Mouse (Mus musculus): ENCODE results near the gene Dock1.

Dock1 gene

DNA sequence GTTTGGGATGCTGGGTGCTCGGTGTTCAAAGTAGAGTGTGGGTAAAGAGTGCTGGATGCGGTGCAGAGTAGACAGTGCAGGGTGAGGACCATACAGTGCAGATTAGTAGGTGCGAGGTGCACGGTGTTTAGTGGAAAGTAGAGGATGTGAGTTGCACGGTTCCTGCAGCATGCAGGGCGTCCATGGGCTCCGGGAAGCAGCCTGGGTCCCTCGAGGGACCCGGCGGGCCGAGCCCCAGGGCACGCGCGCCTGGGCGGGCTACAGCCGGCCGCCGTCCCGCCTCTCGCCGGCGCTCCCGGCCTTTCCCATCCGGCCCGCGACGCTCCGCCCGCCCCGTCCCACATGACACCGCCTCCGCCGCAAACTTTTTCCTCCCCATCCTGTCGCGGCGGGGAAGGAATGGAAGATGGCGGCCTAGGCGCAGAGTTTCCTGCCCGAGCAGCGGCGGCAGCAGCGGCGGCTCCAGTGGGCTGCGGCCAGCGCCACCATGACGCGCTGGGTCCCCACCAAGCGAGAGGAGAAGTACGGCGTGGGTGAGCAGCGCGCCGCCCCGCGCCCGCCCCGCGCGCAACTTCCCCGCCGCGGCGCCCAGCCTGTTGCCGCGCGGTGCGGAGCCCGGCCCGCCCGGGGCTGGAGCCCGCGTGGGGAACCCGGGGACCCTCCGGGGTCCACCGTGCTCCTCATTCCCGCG is at the start of gene Dock1:
Dock1 (plus strand) TSS at position 343 of the 691 bp plus-strand sequence.
- DNase-seq (ENCODE audit: low read depth, low spot score), result no peak

DNA sequence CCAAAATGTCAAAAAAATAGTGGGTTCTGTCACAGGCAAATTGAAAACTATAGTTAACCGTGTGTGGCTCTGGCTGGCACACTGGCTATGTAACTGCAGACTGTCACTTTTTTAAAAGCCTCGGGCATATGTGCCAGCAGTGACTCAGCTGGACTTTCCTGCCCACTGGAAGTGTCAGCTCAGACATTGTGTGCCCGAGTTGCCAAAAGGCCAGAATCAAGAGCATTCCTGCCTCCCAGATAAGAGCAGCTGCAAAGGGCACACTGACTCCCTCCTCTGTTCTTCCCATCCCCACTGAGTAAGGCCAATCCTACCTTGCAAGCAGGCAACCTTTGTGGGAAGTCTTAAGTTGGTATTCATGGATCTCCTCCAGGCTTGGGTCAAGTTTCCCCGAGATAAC is 42.5 kb upstream of the Dock1 start:
- no peak for DNase-seq (ENCODE audit: low read depth, low spot score)

DNA sequence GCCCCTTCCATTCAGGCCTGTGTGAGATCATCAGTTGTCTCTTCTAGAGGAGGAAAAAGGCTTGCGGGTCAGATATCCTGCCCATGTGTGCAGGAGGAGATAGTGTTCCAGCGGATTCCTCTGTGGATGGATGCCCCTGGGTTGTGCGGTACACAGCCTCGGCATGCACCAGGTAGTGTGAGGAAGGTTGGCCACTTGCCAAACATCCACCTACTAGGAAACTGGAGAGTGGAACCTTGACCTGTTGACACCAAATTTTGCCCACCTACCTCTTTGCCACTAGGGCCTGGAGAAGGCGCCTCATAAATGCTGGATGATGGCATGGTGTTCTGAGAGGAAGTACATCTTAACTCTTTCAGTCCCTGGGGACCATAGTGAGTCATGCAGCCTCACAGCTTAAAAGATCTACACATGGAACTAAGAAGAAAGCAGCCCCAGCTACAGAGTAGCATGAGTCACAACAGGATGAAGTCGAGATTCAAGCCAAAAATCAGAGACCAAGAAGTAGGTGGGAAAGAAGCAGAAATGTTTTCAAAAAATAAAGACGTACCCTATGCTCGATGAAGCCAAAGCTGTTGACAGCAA is 20.1 kb upstream of the Dock1 start:
- peak; percentile 19 for DNase-seq (ENCODE audit: low read depth, low spot score)

DNA sequence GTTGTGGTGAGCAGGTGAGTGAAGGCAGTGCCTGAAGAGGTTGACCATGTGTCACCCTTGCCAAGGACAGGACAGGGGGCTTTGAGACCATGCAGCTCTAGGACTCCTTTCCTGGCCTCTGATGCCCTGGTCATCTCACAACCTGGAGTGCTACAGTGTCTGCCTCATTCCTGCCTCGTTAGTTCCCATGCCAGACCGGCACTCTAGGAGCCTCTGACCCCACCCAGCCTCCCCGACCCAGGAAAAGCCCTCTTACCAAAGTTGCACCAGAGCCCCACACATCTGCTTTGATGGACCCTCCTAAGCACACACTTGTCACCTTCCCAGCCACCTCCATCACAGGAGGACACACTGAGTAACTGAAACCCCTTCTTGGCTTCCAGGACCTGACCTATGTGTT is 19.4 kb upstream of the Dock1 start:
- no peak for DNase-seq (ENCODE audit: low read depth, low spot score)

DNA sequence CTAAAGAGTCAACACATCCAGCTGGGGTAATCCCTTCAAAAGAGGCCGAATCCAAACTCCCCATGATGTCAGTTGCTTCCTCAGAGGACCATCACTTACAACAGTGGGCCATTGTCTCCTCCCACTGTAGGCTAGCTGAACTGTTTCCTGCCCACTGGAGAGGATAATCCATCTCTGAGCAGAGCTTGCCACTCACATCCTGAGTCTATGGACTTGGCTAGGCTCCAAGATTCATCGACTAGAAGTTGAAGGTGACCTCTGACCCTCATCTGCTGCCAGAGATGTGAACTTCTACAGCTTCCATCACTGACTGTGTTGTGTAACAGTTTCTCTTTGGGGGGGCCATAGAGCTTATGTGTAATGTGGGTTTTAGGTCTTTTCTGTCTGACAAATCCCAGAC is 7.2 kb upstream of the Dock1 start:
- no peak for DNase-seq (ENCODE audit: low read depth, low spot score)

DNA sequence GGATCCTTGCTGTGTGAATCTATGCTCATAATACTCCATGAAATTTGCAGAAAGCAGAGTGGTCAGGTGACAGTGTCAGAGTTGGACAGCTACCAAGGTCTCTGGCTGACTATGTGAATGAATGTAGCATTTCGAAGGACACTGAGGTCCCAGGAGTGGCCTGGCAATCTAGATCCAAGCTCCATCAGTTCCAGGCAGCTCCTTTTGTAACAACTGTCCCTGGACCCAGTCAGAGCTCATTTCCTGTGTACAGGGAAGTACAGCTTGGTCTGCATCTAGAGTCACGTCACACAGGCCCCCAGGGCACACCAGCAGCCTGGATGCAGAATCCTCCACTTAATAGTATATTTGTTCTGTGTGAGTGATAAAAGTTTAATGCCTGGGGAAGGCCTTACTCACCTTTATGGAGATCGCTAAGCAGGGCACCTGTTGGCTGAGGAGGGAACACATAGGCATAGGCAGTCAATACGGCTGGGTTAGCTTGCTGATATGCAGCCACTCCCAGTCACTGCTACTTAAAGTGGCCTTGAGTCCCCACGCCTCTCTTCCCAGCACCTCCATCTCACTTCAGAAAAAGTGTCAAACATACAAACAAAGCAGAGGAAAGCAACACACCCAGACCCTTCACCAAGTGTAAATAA is 4.7 kb upstream of the Dock1 start:
- no peak for DNase-seq (ENCODE audit: low read depth, low spot score)

DNA sequence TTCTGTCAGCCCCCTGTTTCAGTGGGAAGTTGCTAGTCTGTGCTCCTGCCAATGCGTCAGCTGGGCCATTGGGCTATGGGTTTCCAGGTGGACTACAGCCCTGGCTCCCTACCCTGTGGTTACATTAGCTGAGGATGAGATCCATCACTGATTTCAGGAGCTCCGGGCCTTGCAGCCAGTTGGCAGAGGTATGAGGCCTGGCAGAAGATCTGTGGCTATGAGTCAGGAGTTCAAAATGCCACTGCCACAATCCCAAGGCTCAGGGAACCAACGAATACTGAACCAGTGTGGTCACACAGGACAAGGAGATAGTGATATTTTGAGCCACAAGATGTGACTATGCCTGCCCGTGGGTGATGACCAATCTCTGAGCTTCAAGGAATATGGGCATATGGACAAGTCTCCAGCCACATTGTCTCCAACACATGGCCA is 3.2 kb upstream of the Dock1 start:
- no peak for DNase-seq (ENCODE audit: low read depth, low spot score)

DNA sequence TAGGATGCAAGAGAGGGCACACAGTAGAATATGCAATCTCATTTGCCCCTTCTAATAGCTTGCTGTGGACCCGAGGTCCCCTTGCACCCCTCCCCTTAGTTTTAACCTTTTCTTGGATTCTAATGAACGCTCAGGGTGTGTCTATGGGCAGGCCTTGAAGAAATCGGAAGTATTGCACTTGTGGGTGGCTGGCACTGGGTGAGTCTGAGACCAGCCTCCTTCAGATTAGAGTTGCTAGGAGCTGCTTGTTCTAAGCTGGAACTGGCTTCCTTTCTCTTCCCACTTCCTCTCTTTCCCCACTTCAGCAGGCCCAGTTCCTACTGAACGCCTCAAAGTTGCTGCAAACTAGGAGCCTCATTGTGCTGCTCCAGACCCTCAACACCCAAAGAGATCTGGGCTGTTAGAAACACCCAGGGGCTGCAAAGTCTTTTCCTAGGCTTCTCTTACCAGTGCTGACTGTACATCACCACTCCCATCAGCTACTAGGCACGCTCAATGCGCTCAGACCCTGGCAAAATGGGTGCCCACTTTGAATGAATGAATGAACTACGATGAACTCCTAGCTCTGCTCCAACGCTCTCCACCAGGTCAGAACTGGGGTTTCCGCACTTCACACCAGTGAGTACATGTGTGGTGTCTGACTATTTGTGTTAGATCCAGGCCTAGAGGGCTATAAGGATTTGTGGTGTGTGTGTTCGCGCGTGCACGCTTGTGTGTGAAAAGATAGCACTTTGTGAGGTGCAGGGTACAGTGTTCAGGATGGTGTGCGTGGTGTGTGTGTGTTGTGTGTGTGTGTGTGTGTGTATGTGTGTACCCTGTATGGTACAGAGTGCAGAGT is 761 bp upstream of the Dock1 start:
- DNase-seq (ENCODE audit: low read depth, low spot score), result peak; percentile 18

DNA sequence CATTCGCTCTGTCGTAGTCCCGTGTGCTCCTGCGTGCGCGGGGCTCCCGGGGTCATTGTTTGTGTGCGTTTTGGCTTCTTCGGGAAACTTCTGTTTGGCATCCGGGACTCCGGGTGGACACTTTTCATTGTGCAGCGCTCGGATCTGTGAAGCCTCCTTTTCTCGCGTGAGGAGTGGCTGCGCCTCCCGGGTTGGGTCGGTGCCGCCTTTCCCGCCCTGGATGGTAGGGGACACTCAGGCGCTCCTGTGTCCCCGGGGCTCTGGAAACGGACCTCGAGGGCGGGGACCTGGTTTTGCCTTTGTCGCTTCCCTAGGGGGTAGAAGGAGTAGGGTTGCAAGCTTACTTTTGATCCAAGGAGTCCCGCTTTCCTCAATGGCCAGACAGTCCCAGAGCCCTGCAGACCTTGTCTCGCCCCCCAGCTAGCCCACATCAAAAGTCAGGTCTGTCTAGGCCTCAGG is 578 bp downstream of the Dock1 start:
- no peak for DNase-seq (ENCODE audit: low read depth, low spot score)

DNA sequence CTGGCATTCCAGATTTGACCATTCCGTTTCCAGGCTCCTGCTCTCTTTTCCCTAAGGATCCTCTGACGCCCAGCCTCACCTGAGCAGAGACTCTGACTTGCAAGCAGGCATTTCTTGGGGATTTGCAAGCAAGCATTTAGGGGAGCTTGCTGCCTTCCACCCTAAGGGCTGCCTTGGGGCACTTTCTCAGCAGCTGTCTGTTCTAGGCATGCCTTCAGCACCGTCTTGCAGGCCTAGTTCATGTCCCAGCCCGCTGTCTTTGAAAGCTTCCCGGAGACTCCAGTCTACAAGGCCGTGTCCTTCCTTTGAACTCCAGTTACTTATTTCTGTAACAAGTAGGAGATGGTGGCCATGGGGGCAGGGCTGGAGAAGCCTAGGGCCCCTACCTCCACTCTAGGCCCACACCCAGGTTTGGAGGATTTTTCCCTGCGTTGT is 1.0 kb downstream of the Dock1 start:
- no peak for DNase-seq (ENCODE audit: low read depth, low spot score)

DNA sequence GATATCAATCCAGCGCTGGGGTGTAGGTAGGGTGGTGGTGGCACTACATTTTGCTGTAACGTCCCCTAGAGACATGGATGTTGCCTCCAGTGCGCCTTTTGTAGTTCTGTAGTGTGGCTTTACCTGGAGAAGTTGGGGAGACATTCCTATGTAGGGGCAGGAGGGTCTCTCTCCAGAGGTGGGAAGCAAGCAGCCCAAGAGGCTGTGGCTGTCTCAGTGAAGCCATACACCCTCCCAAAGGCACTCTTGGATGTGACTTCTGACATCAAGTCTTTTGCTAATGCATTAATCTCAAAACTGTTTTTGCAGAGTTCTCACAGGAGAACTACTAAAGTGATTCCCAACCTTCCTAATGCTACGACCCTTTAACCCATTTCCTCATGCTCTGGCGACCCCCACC is 2.7 kb downstream of the Dock1 start:
- DNase-seq (ENCODE audit: low read depth, low spot score), result no peak

DNA sequence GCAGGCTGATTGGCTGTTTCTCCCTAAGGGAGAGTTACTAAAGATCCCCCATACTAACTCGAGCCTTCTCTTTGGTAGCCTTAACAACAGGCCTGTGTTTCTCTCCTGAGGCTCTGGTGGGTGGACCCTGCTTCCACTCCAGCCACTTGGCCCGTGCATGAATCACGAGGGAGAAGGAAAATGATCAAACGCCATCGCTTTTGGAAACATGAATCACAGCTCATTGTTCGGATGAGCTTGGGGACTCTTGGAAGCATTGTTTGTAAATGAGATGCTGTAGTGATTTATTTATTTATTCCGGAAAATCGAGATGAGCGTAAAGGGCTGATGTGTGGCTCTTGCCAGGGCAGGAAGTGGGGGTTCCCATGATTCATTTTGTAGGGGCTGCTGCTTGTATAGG is 3.5 kb downstream of the Dock1 start:
- peak; percentile 45 for DNase-seq (ENCODE audit: low read depth, low spot score)

DNA sequence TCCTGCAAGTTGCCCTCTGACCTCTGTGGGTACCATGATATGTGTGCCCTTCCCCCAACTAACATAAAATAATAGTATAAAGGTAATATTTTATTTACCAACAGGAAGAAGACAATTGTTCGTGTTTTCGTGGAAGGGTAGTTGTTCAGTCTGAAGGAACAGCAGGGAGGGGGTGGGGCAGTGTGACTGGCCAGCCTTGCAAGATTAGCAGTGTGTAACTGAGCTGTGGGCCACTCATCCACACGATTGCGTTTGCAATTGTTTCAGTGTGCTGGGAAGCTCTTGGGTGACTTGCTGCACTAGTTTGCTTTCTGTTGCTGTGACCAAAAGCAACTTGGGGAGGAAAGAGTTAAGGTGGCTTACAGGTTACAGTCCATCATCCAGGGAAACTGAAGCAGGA is 7.4 kb downstream of the Dock1 start:
- no peak for DNase-seq (ENCODE audit: low read depth, low spot score)

DNA sequence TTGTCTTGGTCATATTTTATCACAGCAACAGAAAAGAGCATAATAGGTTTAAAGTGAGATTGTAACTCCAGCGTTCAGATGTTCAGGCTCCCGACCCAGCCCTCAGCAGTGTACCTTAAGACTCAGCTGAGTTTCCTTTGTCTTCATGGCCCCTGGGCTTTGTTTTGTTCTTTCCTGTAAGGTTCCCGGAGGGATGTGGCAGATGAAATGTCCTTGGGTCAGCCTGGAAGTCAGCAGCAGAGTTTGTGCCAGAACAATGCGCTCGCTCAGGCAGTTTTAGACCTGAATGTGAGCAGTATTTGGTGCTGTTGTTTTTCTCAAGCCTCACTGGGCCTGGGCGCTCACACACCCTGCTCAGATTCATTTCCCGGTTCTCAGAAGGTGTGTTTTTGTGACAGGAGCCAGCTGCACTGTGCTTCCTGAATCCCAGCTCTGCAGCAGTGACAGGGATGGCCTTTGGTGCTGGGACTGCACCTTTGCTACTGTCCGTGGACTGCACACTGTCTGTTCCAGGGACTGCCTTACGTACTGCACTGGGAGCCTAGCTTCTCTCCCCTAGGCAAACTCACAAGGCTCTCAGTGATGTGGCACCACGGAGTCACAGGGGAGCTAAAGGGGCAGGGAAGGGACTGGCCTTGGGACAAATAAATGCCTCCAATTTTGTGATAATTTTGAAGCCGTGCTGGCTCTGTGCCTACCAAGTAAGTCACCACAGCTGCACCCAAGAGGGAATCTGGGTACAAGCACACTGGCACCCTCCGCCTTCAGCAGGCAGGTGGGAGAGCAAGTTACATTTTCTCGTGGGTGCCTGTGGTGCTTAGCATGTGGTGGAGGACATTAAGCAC is 9.1 kb downstream of the Dock1 start:
- no peak for DNase-seq (ENCODE audit: low read depth, low spot score)

DNA sequence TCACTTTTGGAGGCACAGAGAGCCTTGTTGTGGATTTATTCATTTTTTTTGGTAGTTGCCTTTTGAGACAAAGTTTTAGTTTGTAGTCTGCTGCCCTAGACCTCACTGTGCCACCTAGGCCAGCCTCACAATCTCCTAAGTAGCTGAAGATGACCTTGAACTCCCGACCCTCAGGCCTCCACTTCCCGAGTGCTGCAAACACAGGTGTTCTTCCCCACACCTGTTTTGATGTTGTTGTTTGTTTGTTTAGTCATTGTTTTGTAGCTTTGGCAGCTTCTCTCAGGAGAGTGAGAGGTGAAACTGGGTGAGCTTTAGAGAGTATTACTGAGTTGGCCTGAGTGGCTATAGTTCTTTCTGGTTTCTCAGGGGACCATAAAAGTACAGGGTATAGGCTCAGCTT is 9.7 kb downstream of the Dock1 start:
- DNase-seq (ENCODE audit: low read depth, low spot score), result no peak

DNA sequence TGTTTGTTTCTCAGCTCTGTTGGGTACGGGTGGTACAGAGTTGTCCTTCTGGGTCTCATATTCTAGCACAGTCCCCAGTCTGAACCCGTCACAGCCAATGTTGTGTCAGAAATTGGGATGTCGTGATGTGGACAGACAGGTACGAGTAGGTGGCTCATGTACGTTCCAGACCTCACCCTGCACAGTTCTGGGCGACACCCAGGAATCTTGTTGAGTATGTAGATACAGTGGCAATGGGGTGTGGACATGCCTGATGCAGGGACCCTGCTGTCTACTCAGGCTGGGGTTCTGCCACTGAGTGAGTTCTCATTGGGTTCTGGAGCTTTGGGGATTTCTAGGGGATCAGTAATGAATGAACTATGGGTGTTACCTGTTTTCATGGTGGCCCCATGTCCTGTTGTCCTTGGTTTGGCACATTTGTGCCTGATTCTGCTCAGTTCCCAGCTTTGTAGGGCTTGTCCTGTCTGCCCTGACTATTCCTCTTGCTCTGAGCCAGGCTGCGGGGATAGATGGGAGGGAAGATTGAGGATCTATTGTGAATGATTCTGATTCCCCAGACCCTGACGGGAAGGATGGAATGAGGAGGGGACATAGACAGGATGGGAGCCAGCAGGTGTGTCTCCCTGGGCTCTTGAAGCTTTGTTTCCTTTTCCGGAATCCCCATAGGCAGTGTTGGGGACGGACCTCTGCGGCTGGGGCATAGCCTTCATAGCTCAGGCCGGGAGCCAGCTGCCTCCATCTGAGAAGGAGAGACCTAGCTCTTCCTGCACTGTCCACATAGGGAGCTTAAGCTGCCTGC is 11.5 kb downstream of the Dock1 start:
- no peak for DNase-seq (ENCODE audit: low read depth, low spot score)

DNA sequence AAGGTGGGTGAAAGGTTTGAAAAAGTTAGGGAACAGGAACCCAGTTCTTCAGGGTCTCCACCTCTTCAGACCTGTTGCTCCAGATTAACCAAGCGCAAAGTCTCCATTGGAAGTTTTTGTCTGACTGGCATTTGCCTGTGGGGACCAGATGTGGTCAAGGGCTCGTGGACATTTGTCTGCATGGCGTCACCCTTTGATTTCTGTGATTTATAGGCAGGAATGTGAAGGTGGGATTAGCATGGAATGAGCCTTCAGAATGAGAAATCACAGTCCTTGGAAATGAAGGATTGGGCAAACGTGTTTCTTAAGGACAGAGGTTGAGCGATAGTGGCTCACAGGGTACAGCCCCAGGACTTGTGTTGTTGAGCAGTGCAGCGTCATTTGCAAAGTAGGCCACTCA is 17.9 kb downstream of the Dock1 start:
- DNase-seq (ENCODE audit: low read depth, low spot score), result no peak

DNA sequence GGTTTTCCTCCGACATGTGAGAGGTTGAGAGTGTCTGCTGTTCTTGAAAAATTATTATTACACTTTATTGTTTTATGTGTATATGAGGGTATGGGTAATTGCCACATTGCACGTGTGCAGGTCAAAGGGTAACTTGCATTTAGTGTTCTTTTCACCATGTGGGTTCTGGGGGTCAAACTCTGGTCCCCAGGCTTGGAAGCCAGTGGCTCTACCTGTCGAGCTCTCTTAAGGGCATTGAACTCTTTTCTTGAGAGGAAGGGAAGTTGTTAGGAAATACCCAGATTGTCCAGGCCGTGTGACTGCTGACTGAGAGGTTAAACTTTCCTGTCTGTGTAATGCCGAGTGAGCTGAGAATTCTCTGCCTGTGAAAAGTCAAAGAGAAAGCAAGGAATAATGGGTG is 19.7 kb downstream of the Dock1 start:
- DNase-seq (ENCODE audit: low read depth, low spot score), result no peak

DNA sequence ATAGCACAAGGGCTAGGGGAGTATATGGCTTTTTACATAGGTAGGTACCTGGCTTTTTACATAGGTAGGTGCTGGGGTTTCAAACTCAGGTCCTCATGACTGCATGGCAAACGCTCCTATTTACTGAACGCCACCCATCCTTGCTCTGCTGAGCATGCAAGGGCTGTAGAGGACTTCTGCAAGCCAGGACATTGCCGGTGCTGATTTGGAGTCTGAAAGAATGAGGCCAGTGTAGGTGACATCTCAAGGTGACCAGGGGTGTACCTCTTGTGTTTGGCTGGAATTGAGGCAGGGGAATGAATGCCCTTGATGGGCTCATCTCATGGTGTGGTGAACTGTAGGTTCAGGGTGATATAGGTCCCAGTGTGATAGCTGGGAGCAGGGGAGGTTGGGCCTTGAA is 20.4 kb downstream of the Dock1 start:
- no peak for DNase-seq (ENCODE audit: low read depth, low spot score)

DNA sequence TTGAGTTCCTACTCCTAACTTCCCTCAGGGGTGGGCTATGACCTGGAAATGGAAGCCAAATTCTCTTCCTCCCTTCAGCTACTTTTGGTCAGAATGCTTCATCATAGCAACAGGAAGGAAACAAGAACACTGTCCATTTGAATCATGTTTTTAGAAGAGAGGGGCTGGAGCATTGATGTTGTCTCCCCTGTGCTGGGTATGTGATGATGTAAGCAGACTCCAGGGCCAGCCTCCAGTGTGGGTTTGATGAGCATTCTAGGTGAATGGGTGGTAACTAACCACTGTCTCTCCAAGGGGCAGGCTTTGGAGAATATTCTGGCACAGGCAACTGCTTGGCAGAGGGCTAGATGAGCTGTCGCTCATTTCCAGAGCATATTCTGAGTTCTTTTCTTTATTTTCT is 22.9 kb downstream of the Dock1 start:
- no peak for DNase-seq (ENCODE audit: low read depth, low spot score)

Measured in telencephalon, adult 2 months (tissue).